Mouse (Mus musculus) lung, postnatal 36 days (tissue): ENCODE data around the gene Vash1.

Source experiments
- DNase-seq: peaks from one replicate; pipeline ENCODE4 v3.0.0; 2022; ENCODE audit warnings: mixed read lengths

The Vash1 gene

DNA sequence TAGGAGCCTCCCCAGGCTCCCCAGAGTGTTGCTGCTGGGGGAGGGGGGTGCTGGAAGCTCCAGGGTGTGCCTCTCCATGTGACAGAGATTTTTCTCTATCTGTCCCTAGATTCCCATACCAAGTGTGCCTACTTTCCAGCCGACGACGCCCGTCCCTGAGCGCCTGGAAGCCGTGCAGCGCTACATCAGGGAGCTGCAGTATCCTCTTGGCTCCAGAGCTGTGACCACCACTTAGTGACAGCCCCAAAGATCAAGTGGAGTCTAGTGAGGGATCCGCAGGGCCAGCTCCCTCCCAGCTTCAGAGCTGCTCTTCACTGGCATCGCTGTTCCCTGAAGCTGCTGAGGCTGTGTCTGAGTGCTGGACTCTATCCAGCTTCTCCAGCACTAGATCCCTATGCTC, 6.8 kb downstream of the Vash1 start:
- no peak for DNase-seq

DNA sequence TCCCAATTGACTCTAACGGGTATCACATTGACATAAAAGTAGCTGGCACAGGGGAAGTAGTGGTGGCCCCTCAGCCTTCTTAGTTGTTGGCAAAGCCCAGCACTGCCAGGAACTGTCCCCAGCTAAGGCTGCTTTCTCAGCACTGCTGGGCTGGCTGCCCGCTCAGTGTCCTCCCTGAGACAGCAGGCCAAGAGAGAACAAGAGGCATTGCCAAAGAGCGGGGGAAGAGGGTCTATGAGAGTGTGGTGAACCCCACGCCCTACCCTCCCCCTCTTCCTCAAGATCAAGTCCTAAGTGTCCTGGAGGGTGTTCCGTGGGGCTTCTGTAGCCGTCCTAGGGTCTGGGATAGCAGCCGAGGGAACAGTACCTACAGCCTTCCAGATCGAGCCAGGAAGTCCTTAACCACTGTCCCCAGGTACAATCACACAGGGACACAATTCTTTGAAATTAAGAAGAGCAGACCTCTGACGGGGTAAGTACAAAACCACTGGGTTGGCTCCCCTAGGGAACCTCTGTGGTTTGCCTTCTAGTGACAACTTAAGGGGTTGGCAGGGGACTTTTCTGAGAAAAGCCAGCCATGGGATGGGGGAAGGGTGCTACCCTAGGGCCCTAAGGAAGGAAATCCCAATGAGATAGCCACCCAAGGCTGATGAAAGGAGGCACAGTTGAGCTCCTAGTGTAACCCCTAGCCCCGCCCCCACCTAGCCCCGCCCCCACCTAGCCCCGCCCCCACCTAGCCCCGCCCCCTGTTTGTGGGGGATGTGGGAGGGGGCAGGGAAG, 8.2 kb downstream of the Vash1 start:
- no peak for DNase-seq

DNA sequence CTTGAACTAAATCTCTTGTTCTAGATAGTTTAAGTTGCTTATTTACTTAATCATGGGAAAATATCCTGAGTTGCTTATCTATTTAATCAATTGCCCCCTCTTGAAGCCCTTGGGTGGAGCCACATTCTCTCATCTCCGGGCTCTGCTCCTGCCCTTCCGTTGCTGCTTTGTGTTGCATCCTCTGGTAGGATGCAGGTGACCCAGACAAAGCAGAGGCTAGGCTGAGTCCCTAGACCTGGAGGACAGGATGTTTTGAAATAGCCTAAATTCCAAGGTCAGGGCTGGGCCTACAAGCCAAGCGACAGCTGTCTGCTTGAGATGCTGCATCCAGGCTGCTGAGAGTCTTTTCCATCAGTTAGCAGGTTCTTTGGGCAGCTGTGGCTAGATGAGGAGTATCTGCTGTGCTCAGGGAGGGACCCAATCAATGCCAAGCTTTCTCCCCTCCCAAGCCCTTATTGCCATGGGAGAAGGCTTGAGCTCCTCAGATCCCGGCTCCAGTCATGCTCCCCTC, 9.0 kb downstream of the Vash1 start:
- DNase-seq = peak; percentile 24

DNA sequence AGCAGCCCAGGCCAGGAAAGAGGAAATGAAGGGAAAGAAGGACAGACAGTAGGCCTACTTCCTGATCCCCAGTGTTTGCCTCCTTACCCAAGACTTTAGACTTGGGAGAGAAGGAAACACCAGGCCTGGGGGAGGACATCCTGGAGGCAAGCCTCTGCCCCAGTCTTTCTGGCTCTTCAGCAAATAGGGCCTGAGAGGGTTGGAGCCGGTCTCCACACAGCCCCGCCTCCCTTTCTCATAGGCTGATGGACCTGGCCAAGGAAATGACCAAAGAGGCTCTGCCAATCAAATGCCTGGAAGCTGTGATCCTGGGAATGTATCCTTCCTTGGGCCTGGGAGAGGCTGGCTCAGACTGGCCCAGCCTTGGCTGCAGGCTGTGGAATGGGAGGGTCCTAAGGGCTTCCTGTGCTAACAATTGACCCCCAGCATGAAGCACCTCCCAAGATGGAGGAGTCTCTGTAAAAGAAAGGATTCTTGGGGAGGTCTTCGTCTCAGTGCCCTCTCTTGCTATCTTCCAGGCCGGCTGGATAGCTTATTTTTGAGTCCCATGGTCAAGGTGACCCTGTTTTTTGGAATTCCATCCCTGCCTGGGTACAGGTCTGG, 9.6 kb downstream of the Vash1 start:
- peak; percentile 51 for DNase-seq

DNA sequence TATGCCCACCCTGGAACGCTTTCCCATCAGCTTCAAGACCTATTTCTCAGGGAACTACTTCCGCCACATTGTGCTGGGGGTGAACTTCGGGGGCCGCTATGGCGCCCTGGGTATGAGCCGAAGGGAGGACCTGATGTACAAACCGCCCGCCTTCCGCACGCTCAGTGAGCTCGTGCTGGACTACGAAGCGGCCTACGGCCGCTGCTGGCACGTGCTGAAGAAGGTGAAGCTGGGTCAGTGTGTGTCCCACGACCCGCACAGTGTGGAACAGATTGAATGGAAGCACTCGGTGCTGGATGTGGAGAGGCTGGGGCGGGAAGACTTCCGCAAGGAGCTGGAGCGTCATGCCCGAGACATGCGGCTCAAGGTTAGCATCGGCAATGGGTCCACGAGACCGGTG, 10.4 kb downstream of the Vash1 start:
- no peak for DNase-seq

DNA sequence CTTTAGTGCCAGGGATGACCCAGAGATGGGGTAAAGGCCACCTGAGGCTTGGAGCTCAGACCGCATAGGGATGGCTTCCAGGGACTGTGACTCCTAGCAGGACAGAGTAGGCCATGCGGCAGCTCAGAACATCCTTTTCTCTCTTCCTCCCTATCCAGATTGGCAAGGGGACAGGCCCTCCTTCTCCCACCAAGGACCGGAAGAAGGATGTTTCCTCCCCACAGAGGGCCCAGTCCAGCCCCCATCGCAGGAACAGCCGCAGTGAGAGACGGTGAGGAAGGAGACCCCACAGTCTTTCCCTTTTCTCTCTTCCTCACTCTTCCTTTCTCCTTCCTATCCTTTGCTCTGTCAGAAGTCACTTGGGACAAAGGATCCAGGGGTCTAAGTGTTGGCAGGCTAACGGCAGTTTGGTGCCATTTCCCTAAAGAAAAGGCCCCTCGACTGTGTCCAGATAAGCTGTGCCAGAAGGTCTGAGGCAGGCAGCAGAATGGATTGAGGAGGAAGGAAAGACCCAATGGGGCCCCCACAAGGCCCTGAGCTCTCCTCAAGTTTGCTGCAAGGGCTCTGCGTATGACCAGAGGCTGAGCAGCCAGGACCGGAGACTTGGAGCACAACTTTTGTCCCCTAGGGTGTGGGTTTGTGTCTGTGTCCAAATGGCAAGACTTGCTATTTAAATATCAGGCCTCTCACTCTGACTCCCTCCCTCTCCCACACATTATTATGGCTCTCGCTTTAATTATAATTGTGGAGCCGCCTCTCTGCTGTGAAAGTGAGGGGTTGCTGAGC, 12.4 kb downstream of the Vash1 start:
- no peak for DNase-seq

DNA sequence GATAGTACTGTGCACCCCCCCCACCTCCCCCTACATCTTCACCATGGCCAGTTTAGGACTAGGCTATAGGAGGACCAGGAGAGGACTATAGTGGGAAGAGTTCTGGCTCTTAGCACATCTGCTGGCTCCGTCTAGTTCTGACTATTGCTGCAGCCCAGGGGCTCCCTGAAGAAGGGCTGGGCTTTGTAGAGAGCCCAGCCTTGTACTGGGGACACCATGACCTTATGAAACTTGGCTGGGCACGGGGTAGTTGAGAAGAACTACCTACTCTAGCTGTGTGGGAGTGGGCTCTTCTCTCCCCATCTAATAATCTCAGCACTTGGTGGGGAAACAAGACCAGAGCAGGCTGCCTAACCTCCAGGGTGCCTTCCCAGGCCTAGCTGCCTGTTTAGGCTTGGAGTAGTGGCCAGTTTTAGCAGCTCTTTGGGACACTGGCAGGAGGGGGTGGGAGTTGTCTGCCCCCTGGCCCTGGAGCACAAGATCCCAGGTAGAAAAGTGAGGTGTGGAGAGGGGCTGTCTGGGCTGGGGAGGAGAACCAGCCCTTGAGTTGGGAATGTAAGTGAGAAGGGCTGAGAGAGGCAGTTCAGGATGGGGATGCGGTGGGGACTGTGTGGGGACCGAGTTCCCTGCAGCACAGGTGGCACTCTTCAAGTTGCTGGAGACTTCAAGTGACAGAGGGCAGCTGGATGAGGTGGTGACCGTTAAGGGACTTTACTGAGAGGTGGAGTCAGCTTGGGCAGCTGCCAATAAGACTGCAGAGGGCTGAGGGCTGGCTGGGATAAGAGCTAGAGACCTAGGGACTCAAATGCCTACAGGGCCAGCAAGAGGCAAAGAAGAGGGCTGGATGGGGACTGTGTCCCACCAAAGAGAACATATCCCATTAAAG, 14.2 kb downstream of the Vash1 start:
- peak; percentile 40 for DNase-seq

DNA sequence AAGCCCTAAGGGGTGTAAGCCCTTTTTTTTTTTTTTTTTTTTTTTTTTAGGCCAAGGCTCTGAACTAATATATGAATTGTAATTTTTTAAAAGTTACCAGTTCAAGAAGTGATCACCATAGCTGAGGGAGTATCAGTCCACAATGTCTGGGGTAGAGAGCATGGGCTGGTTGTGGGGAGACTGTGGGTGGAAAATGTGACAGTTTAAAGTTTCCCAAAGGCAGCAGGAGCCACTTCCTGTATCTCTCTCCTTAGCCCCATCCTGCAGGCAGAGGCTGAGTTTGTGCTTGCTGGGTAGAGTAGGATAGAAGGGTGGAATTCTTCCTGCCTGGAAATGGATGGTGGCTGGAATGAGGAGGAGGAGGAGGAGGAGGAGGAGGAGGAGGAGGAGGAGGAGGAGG, 14.9 kb downstream of the Vash1 start:
- DNase-seq = no peak

DNA sequence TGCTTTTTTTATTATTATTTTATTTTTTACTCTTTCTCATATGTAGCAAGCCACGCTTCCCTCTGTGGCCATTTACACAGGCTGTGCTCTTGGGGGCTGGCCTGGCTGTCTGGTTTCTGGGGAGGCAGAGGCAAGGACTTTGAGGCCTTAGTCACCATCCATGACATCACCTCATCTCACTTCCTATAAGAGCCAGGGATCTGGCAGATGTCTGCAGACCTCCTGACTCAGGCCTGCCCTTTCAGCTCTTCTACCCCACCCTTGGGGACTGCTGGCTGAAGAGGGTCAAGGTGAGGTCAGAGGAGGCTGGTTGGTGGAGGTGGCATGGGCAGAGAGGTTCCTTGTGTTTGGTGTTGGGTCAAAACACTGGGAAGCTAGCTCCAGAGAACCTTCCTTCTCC, 15.9 kb downstream of the Vash1 start:
- DNase-seq = no peak

DNA sequence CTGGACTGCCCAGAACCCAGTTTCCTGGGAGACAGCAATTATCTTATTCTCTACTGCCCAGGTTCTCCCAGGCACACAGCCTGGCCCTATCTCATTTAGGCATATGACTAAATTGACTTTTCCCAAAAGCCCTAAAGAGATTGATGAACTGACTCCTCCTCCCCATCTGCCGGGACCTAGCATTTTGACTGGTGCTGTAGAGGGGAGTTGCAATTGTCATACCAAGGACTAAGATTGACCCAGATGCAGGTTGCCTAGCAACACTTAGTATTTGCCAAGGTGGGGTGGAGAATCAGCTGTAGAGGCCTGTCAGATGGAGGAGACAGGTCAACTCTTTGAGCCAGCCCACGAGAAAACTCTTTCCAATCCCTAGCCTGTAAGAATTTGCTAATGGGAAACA, 19.5 kb downstream of the Vash1 start:
- DNase-seq = no peak

DNA sequence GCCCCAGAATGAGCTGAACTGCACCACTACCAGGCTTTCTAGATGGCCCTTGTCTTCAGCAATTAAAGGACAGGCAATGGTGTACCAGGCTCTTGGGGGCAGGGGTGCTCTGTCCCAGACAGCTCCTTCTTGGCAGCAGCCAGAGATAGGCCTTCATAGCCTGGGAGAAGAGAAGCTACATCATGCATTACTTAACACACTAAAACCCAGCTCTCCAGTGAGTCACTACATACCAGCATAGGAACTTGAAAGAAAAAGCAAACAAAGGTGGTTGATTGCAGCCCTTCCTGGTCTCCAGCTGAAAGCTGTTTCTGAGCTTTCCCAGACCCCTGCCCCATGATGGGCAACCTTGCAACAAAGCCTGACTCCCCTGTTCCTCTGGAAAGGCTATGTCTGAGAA, 20.0 kb downstream of the Vash1 start:
- DNase-seq = no peak

DNA sequence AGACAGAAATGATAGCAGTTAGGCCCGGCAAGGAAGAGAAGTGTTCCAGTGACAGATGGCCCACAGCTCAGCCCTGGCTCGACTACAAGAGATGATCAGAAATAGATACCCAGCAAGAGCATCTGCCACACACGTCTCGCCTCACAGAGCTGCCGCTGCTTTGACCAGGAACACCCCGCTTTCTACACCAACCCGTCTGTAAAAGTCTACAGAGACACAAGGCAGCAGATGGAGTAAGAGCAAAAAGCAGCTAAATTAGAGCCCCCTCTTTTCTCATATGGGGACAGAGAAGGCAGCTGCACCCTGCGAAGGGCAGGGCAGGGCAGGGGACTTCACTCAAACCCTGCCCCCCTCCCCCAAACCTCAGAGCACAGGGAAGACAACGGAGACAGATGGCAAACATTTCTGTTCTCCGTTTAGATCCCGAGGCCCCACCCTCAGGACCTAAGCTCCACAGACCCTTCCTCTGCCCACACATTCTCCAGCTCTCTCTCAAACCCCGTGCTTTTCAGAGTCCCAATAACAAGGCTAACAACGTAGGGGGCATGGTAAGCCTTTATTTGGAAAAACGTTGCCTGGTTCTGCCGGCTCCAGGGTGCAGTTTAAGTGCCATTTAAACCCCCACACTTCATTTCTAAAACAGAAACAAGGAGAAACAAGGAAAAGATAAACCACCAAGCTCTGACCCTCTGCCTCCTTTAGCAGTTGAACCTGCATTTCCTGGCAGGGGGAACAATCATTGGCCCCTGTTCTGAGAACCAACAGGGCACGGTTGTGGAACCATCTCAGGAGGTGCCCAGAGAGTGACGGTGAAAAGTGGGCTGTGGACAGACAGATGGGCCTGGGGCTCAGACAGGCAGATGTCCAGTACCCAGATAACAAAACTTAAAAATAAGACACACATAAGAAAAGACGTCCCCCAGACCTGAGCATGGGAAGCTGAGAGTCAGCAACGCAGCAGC, 21.7 kb downstream of the Vash1 start:
- no peak for DNase-seq

DNA sequence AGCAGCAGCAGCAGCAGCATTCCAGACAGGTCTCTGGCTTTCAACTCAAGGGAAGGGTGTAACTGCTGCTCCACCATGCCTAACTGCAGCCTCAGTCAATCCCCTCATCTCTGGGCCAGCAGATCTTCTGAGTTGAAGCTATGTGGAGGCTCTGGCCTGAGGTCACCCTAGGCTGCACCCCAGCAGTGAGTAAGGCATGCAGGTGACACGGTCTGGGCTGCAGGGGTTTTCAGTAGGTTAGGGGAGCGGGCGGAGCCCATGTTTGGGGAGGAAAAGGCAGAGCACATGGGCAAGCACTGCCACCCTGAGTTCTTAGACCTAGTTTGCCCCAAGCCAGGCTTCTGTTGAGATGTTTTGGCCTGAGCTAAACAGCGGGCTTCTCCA, 22.4 kb downstream of the Vash1 start:
- no peak for DNase-seq

DNA sequence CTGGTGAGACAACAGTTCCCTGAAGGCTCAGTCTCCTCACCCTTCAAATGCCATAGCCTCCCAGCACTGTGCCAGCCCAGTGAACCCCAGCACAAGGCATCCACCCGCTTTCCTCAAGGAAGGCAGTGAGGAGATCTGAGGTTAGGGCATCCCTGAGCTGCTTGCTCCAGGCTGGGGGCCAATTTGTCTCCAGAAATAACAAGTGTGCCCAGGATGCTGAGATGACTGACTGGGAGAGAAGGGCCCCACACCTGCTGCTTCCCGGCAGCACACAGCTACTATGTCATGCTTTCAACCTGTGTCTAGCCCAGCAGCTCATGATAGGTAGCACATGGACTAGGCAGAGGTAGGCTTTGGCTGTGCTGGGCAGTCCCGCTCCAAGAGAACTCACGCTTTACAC, 23.0 kb downstream of the Vash1 start:
- no peak for DNase-seq

DNA sequence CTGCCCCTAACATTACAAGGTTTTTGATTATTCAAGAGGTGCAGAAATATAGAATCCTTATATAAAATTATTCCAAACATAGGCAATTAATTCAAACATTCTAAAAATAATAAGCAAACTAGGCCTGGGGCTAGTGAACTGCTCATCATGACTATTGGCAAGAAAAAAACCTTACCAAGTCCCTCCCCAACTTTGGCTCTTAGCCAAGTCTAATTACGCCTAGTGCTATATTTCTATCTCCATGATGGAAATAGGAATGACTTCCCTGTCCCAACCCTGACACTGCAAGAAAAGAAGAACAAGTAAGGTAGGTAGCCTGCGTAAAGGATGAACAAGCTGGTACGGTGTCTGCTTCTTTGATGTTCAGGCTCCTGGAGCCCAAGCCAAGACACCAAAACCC, 24.2 kb downstream of the Vash1 start:
- DNase-seq = no peak

DNA sequence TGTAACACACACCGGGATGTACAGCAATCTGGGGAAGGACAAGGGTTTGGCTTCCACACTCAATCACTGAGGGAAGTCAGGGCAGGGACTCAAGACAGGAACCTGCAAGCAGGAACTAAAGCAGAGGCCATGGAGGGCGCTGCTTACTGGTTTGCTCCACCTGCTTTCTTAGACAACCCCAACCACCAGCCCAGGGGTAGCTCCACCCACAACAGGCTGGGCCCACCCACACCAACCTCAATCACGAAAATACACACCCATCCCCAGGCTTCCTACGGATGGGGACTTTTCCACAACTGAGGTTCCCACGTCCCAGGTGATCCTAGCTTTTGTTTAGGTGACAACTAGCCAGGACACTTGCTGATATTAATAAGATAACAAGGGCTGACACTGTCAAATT, 27.3 kb downstream of the Vash1 start:
- DNase-seq = no peak

DNA sequence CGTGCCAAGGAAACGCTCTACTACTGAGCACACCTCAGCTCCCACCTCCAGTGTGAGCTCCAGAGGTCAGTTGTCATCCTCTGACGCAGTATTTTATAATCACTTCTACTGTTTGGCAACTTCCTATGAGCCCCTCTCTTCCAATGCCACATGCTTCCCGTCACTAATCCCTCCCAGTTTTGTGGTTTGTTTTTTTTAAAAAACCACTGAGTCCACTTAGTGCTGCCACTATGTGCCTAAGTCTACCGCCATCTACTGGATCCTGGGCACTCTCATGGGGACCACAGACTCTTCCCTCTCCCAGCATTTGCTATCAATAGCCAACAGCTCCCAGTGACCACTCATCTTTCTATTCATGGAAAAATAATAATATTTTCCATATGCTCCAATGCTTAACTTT, 35.5 kb downstream of the Vash1 start:
- DNase-seq = peak; percentile 27

DNA sequence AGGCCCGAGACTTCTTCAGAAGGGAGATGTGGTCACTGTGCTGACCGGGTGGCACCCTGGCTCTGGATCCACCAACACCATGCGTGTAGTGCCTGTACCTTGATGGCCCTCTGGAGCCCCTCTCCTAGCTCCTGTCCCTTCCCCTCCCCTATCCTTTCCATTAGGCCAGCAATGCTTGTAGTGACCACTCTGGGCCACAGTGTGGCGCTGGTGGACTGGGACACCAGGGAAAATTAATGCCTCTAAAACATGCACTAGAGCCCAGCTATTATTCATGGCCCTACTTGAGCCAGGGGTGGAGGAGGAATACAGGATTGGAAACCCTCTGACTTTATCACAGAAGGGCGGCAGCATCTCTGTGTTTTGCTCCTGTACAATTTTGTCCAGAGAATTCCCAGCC, 36.9 kb downstream of the Vash1 start:
- peak; percentile 78 for DNase-seq

DNA sequence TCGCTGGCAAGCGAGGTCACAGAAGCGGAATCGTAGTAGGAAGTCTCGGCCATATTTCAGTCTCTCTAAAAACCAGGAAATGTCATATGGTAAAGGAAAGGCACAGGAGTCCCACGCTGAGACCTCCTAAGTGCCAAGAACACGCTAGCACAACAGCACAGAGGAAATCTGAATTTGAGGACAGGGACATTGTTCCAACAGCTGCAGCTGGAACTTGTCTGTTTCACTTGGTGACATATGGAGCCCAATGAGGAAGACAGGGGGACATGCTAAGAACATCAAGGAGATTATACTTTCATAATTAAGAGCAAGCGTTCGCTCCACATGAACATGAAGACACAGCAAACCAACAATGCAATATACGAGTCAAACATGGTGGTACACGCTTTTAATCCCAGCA, 38.5 kb downstream of the Vash1 start:
- DNase-seq = peak; percentile 16

DNA sequence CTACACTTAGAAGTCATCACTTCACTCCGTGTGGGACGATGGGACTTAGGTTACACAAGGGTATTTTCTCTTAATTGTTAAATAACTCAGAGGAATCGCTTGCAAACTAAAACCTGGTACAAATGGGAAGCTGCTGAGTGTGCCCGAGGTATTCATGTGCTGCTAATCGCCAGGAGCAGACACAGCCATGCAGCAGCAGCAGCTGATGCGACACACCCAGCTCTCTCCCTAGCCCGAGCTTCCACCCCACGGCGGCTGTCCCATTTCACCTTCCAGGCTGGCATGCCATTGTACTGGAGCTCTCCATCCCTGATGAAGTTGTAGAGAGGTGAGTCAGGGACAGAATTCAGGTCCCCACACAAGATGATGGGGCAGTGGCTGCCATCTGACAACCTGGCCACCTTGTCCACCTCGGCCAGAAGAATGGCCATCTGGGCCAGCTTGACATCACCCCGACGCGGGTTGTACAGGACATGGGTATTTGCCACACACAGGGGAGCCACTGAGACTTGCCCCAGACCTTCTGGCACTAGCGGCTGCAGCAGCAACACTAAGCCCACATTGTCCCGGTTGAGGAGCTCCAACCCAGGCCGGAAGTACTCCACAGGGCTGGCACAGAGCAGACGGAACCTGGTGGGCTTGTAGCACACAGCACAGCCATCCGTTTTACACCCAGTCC, 41.6 kb downstream of the Vash1 start:
- DNase-seq = no peak

DNA sequence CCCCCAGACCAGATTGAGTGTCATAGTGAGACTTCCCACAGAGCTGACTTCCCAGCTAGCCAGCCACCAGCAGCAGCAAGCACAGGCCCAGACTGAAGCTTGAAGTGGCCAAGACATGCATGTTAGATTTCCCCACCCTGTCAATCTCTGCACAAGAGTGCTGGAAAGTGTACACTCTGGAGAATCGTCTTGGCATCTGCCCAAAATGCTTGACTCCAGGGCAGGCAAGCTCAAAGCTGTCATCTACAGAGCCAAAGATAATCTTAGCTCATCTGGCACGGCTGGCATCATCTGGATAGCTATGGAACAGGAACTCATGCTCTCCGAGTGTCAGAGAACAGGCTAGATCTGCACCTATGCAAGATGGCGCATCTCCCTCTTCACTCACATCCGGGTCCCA, 43.0 kb downstream of the Vash1 start:
- no peak for DNase-seq
